Mouse (Mus musculus): Measurements from ENCODE around the gene Eipr1. TPM values are rescaled to one million over a fixed set of nuclear protein-coding genes. Genes with fewer than 3 reads are reported as not detected.

The Eipr1 gene
- polyA plus RNA-seq, 1 experiment from 2014 or later, result 76.9 TPM

DNA sequence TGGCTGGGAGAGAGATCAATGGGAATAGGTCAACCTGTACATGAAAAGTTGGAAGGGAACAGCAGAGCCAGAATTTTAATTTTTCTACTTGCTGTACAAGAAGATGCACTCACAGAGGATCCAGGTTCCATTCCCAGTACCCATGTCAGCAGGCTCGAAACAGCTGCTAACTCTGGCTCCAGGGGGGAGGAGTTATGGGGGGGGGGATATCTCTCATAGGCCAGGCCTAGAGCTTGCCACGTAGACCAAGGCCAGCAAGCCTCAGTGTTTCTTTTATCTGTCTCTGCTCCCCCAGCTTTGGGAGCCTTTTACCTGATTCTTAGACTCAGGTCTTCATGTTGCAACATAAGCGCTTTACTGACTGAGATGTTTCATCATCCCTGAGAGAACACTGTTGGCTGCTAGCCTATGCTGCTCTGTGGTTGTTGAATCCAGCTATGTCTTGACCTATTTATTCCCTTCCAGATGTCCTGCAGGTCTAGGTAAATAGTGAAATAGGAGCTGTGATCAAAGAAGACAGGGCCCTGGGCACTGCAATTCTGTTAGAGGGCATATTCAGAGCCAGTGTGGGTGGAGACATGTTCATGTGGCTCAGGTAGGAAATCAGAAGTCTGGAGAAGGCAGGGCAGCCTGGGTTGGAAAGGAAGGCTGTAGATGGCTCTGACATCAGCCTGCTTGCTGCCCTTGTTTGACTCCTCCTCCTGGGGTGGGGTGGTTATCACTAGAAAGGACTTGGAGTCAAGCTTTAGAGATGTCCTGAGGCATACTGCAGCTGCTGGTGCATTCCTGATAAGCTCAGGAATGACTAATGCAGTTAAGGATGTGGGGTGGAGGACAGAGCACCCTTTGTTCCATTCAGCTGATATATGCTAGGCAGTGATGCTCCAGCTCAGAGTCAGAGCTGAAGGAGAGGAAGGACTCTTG lies 53.2 kb downstream of the Eipr1 start:
- WGBS, result 69% methylated on average over 3 of the region's 3 CpGs
- Histone ChIP-seq H3K27me3 (no peaks in the 10 kb centered on the region), H3K27ac (peak overlapping the region; percentile 63), H3K4me1 (replicated peaks) (peaks cover 46% of the 10 kb centered on the region), H3K4me3 (no peak overlapping the region), H3K4me2 (no peak overlapping the region), H3K36me3 (no peaks in the 10 kb centered on the region), H3K9me3 (no peaks in the 10 kb centered on the region), H3K9ac (no peak overlapping the region)
- ATAC-seq (ENCODE audit: low FRiP score), result no peak

DNA sequence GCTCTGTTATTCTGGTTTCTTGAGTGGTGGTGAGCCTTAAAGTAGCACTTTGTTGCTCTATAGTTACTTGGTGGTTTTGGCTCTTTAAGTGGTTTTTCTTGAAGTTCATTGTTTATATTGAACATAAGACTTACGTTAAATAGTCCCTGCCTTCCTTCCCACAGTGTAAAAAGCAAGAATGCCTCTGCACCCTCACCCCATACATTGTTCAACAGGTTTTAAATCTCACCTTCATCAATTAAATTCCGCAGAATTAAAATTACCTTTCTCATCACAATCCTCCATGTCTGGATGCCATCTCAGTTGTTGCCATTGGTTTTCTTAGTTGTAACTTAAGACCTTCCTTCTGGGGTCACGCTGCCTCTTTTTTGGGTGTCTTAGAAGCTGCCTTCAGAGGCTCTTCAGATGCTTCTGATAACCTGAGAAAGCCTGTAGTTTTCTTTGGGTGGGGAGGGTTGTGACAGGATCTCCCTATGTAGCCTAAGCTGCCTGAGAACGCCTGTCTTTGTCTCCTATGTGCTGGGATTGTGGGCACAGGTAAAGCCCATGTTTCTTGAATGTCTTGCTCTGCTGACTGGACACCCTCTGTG lies 57.3 kb downstream of the Eipr1 start:
- H3K27ac ChIP-seq, result no peak overlapping the region
- H3K9me3 ChIP-seq, result no peaks in the 10 kb centered on the region
- ATAC-seq (ENCODE audit: low FRiP score), result no peak
- WGBS, result 88% methylated on average over 4 of the region's 4 CpGs
- no peaks in the 10 kb centered on the region for H3K36me3 ChIP-seq
- H3K4me2 ChIP-seq, result no peak overlapping the region
- peaks cover 24% of the 10 kb centered on the region for H3K4me1 ChIP-seq (replicated peaks)
- H3K9ac ChIP-seq, result no peak overlapping the region
- no peaks in the 10 kb centered on the region for H3K27me3 ChIP-seq
- H3K4me3 ChIP-seq, result no peak overlapping the region

DNA sequence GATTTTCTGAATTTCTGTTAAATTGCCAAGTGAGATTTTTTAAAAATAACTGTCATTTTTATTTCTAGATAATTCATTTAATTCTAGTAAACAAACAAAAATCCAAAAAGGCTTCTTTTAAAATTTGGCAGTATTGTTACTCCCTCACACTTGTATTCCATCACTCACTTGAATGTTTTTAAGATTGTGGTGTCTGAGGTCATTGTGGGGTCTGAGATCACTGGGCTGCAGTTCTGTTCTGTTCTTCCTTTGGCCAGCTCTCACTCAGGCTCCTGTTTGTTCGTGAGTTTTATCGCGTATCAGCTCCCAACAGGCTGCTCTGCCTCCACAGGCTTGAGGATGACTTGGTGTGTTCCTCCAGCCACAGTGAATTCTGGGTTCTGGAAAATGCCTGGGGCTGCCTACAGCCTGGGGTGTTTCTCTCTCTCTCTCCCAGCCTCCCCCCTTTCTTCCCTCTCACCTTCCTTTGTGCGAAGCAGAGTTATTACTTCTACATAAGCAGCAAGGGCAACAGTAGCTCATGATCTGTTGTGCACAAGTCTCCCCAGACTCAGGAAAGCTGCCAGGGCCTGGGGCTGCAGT lies 58.2 kb downstream of the Eipr1 start:
- 54% methylated on average over 4 of the region's 4 CpGs for WGBS
- no peaks in the 10 kb centered on the region for H3K36me3 ChIP-seq
- H3K9me3 ChIP-seq, result no peaks in the 10 kb centered on the region
- H3K4me2 ChIP-seq, result no peak overlapping the region
- peaks cover 15% of the 10 kb centered on the region for H3K4me1 ChIP-seq (replicated peaks)
- peak overlapping the region; percentile 69 for H3K27ac ChIP-seq
- H3K9ac ChIP-seq, result no peak overlapping the region; the same call in 1 of the 2 replicates
- no peaks in the 10 kb centered on the region for H3K27me3 ChIP-seq
- no peak for ATAC-seq (ENCODE audit: low FRiP score)
- H3K4me3 ChIP-seq, result no peak overlapping the region

DNA sequence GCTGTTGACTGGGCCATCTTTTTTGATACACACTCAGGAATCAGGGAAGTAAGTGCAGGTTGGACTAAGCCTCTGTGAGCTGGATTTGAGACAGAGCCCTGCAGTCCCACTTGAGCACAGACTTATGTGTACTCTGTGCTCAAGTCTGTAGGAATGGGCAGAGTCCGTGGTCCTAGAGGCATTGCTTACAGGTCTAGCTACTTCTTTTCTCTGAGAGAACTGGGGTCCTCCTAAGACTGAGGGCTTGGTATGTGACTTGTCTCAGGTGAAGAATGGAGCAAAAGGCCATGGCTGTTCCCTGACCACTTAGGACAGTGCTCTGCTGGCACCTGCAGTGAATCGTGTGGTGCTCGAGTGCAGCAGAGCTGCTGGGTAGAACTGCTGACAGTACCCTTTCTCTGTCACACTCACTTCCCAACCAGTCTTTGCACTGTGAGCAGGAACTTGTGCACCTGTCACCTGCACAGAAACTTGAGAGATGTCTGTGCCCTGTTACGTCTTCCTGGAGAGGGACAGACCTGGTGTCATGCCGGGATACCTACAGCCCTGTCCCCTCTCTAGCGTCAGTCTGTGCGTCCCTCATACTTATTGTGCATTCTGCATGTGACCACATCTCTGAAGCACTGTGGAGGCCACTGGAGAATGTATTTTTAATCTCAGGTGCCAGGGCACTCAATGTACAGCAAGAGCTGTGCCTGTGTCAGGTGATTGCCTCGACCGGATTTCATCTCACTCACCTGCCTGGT lies 65.3 kb downstream of the Eipr1 start:
- WGBS, result 10% methylated on average over 9 of the region's 9 CpGs
- H3K9ac ChIP-seq, result peak overlapping the region; percentile 40
- no peak overlapping the region for H3K4me3 ChIP-seq

DNA sequence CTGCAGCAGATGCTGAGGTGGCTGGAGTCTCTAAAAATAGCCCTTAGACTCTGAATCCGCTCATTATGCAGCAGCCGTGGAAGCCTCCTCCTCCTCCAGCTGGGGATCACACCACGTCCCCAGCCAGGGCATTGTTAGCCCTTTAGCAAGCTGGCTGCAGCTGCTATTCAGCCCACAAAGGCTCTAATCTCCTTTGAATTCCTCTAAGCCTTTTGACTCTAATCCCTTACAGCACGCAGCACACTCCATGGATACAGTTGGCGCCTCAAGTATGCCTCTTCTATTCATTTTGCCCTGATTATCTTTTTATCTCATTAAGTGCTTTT lies 65.8 kb downstream of the Eipr1 start:
- Histone ChIP-seq H3K9me3 (no peaks in the 10 kb centered on the region), H3K36me3 (no peaks in the 10 kb centered on the region), H3K27me3 (no peaks in the 10 kb centered on the region), H3K4me2 (peak overlapping the region; percentile 31), H3K27ac (peak overlapping the region; percentile 92), H3K4me1 (replicated peaks) (peaks cover 38% of the 10 kb centered on the region), H3K4me3 (no peak overlapping the region), H3K9ac (peak overlapping the region; percentile 40)
- 5% methylated on average over 5 of the region's 5 CpGs for WGBS
- ATAC-seq (ENCODE audit: low FRiP score), result peak; percentile 88

More for the DNA sequence above, 65.3 kb downstream of the Eipr1 start:
- peak overlapping the region; percentile 92 for H3K27ac ChIP-seq
- ATAC-seq (ENCODE audit: low FRiP score), result peak; percentile 62
- no peaks in the 10 kb centered on the region for H3K36me3 ChIP-seq
- H3K4me2 ChIP-seq, result peak overlapping the region; percentile 31
- H3K4me1 ChIP-seq (replicated peaks), result peaks cover 38% of the 10 kb centered on the region
- no peaks in the 10 kb centered on the region for H3K9me3 ChIP-seq
- H3K27me3 ChIP-seq, result no peaks in the 10 kb centered on the region

DNA sequence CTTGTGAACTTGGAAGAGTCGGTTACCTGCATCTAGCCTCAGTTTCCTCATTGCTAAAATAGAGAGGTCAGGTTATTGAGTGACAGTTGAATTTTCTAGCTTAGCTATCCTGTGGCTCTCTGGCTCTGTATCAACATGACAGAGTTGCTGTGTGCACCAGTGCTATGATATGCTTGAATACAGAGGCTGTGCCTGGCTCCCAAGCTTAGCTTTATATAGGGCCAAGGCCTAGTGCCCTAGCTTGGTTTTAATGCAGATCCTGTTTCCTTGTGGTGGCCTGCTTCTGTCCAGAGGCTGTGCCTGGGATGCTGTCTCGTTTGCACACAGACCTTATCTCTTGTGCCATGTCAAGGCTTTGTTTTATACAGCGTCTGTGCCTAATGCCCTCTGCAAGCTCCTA lies 66.3 kb downstream of the Eipr1 start:
- H3K9ac ChIP-seq, result peak overlapping the region; percentile 40
- H3K9me3 ChIP-seq, result no peaks in the 10 kb centered on the region
- no peaks in the 10 kb centered on the region for H3K36me3 ChIP-seq
- no peaks in the 10 kb centered on the region for H3K27me3 ChIP-seq
- ATAC-seq (ENCODE audit: low FRiP score), result peak; percentile 66
- H3K4me1 ChIP-seq (replicated peaks), result peaks cover 38% of the 10 kb centered on the region
- H3K27ac ChIP-seq, result peak overlapping the region; percentile 92
- 10% methylated on average over 3 of the region's 3 CpGs for WGBS
- no peak overlapping the region for H3K4me2 ChIP-seq
- H3K4me3 ChIP-seq, result no peak overlapping the region

DNA sequence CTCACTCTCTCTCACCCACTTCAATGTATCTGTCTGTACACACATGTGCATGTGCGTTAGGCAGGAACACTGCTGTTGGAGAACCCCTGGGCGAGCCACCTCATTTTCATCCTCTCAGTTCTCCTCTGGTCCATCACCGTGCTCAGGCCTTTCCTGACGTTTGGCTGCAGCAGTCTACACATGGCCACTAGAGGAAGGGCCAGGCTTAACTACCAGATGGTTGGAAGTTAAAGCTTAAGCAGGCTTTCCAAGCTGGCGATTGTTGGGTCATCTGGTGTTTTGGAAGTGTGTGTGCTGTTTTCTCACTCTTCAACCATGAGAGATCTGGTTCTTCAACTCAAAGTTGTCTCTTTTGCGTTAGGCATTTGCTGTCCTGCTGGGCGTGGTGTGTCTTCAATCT lies 71.9 kb downstream of the Eipr1 start:
- 94% methylated on average over 7 of the region's 7 CpGs for WGBS
- ATAC-seq (ENCODE audit: low FRiP score), result no peak

DNA sequence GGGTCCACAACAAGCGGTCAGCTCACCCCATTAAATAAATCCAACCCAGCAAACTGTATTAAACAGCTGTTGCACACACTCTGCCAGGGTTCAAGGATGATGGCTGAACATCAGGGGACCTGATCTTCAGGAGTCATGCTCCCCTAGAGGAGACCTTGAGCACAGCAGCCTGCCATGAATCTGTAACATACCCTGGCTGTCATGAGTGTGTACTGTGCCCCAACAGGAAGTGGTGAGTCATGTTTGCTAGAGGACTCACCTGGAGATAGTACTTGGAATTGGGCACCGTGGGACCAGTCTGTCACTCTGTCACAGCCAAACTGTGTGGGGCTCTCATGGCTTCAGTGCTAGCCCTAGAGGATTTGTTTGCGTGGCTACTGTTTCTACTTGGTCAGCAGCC lies 77.9 kb downstream of the Eipr1 start:
- WGBS, result 93% methylated on average over 3 of the region's 3 CpGs
- ATAC-seq (ENCODE audit: low FRiP score), result no peak
- no peaks in the 10 kb centered on the region for H3K9me3 ChIP-seq

More for the DNA sequence above, 71.9 kb downstream of the Eipr1 start:
- Histone ChIP-seq H3K9ac (no peak overlapping the region), H3K27ac (no peak overlapping the region), H3K36me3 (no peaks in the 10 kb centered on the region), H3K27me3 (no peaks in the 10 kb centered on the region), H3K4me1 (replicated peaks) (peaks cover 11% of the 10 kb centered on the region), H3K4me2 (no peak overlapping the region), H3K9me3 (no peaks in the 10 kb centered on the region), H3K4me3 (no peak overlapping the region)

DNA sequence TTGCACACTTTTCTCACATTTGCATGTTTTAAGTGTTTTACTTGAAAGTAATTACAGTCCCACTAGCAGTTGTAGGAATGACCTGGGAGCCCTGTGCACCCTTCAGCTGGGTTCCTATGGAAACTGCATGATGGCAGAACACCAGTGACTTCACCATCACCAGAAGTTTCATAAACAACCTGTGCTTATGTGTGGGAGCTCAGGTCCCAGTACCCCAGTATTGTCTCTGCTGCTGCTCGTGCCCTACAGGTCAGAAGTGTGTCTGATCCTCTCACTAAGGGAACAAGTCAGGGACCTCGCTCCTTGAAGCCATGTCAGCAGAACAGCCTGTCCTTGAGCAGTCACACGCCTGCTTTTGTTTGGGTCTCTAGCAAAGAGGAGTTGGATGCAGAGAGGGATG lies 78.9 kb downstream of the Eipr1 start:
- 88% methylated on average over 3 of the region's 3 CpGs for WGBS
- Histone ChIP-seq H3K27me3 (no peaks in the 10 kb centered on the region), H3K4me2 (no peak overlapping the region), H3K4me1 (replicated peaks) (peaks cover 9% of the 10 kb centered on the region; the same call in 1 of the 2 replicates), H3K9me3 (no peaks in the 10 kb centered on the region), H3K36me3 (peaks cover 17% of the 10 kb centered on the region), H3K4me3 (no peak overlapping the region), H3K9ac (no peak overlapping the region), H3K27ac (no peak overlapping the region)
- no peak for ATAC-seq (ENCODE audit: low FRiP score)

More for the DNA sequence above, 77.9 kb downstream of the Eipr1 start:
- Histone ChIP-seq H3K4me2 (no peak overlapping the region), H3K4me1 (replicated peaks) (peaks cover 9% of the 10 kb centered on the region; the same call in 1 of the 2 replicates), H3K27ac (no peak overlapping the region), H3K4me3 (no peak overlapping the region), H3K27me3 (no peaks in the 10 kb centered on the region), H3K36me3 (peaks cover 17% of the 10 kb centered on the region), H3K9ac (no peak overlapping the region)

DNA sequence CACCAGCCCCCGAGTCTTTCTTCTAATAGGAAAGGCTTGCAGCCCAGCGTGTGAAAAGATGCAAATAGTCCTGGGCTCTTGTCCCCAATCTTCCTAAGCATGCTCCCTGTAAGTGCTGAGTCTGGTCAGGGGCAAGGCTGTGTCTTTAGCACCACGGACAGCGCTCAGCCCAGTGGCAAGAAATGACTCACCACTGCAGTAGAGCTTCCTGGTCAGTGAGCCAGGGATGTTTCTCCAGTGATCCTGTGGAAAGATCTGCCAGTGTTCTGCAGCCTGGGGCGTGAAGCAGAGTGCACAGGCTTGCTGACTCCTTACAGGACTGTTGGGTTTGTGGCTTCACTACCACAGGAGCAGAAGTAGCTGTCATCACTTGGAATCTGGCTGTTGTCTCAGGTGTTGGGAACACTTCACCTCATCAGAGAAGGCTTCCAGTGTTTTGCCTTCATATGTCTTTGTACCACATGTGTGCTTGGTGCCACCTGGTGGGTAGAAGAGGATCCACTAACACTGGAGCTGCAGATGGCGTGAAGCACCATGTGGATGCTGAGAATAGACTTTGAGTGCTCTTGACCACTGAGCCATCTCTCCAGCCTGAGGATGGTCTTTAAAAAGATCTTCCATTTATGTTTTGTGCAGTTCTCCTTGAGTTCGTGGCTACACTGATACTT lies 79.6 kb downstream of the Eipr1 start:
- H3K4me1 ChIP-seq (replicated peaks), result peaks cover 9% of the 10 kb centered on the region; the same call in 1 of the 2 replicates
- no peaks in the 10 kb centered on the region for H3K9me3 ChIP-seq
- H3K9ac ChIP-seq, result no peak overlapping the region
- no peak for ATAC-seq (ENCODE audit: low FRiP score)
- WGBS, result 53% methylated on average over 7 of the region's 7 CpGs
- no peak overlapping the region for H3K4me3 ChIP-seq
- no peak overlapping the region for H3K27ac ChIP-seq
- H3K36me3 ChIP-seq, result peaks cover 17% of the 10 kb centered on the region
- no peaks in the 10 kb centered on the region for H3K27me3 ChIP-seq
- H3K4me2 ChIP-seq, result no peak overlapping the region

DNA sequence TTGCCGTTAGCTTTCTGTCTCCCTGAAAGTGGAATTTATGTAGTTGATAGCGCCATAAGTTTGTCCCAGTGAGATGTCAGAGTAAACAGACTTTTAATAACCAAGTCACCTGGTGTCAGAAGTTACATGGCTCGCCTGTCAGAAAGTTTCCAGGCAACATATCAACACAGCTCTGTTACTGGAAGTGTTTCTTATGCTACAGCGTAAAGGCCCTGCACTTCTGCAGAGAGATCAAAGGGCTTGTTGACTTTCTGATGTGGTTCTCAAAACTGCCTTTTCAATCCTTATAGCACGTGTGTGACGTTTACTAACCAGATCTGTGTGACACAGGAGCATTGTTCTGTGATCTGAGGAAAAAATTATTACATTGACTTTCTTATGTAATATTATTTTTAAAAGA lies 82.7 kb downstream of the Eipr1 start:
- Histone ChIP-seq H3K27ac (no peak overlapping the region), H3K27me3 (no peaks in the 10 kb centered on the region), H3K4me2 (no peak overlapping the region), H3K36me3 (peaks cover 9% of the 10 kb centered on the region), H3K9ac (no peak overlapping the region), H3K9me3 (no peaks in the 10 kb centered on the region), H3K4me3 (no peak overlapping the region), H3K4me1 (replicated peaks) (peaks cover 8% of the 10 kb centered on the region)
- no peak for ATAC-seq (ENCODE audit: low FRiP score)
- WGBS, result 87% methylated on average over 6 of the region's 6 CpGs

Data from hindbrain, embryonic 13.5 days (tissue).